Mouse (Mus musculus) midbrain, embryonic 10.5 days (tissue): Measurements from ENCODE around the gene Slc7a3. TPM values are rescaled to one million over a fixed set of nuclear protein-coding genes. Genes with fewer than 3 reads are reported as not detected.

ENCODE experiments used
- polyA plus RNA-seq: library from polyadenylated mRNA; unstranded; fragments of >200 nt; fragmentation: Nextera tagmentation; extraction: Ambion mirVana; gene quantifications from 2 replicates; pipeline ENCODE4 v1.2.1, GENCODE M21; 2016

The Slc7a3 gene
- polyA plus RNA-seq, 1 experiment from 2014 or later: 0.86 TPM

Other genes with a start within 250 kb of the Slc7a3 start
- not detected in 2 replicates for gene Tex11, start 26.4 kb downstream of the Slc7a3 start, polyA plus RNA-seq
- gene Snx12, start 136.5 kb upstream of the Slc7a3 start, polyA plus RNA-seq: 63.8 and 68.5 TPM in 2 replicates
- 1.1 and 1.7 TPM in 2 replicates for gene Foxo4, start 168.5 kb upstream of the Slc7a3 start, polyA plus RNA-seq
- not detected in 2 replicates for gene Gm614, start 178.0 kb upstream of the Slc7a3 start, polyA plus RNA-seq
- gene Il2rg, start 182.2 kb upstream of the Slc7a3 start, polyA plus RNA-seq: 3.0 and 4.1 TPM in 2 replicates
- gene Gm20489, start 183.0 kb upstream of the Slc7a3 start, polyA plus RNA-seq: not detected in 2 replicates
- gene Med12, start 188.0 kb upstream of the Slc7a3 start, polyA plus RNA-seq: 30.8 and 39.4 TPM in 2 replicates
- gene Nlgn3, start 213.1 kb upstream of the Slc7a3 start, polyA plus RNA-seq: 7.8 and 15.6 TPM in 2 replicates